Mouse (Mus musculus) forebrain, embryonic 11.5 days (tissue): ENCODE measurements around the gene Dguok. TPM values are rescaled to one million over a fixed set of nuclear protein-coding genes. Genes with fewer than 3 reads are reported as not detected.

Experiments used
- ATAC-seq: fragments of 200-750 bp; cut with Nextera tagmentation; replicated peaks from 2 replicates; pipeline ENCODE4 v1.8.0; 2017; ENCODE audit warnings: moderate TSS enrichment; ENCODE audit not compliant: low FRiP score
- DNase-seq: peaks from one replicate; pipeline ENCODE4 v3.0.0-alpha.2; 2017; ENCODE audit warnings: low spot score
- H3K27ac ChIP-seq: fragments of 300-500 bp; sonication (generic); 2 replicates; pipeline ENCODE4 v1.5.1; 2014; ENCODE audit warnings: low read depth, low read length
- H3K27me3 ChIP-seq: fragments of 300-500 bp; sonication (generic); 2 replicates; pipeline ENCODE4 v1.6.1; 2014; ENCODE audit warnings: mild to moderate bottlenecking, low read length, mixed read lengths; ENCODE audit not compliant: control insufficient read depth, insufficient read depth
- H3K36me3 ChIP-seq: fragments of 300-500 bp; sonication (generic); 2 replicates; pipeline ENCODE4 v1.6.1; 2014; ENCODE audit warnings: mild to moderate bottlenecking, low read length, moderate library complexity, mixed read lengths; ENCODE audit not compliant: control insufficient read depth, insufficient read depth
- H3K4me1 ChIP-seq: fragments of 300-500 bp; sonication (generic); replicated peaks from 2 replicates; pipeline ENCODE4 v1.6.1; 2014; ENCODE audit warnings: low read length, mixed read lengths; ENCODE audit not compliant: control insufficient read depth, insufficient read depth
- H3K4me2 ChIP-seq: fragments of 300-500 bp; sonication (generic); 2 replicates; pipeline ENCODE4 v1.6.1; 2014; ENCODE audit warnings: low read depth, mild to moderate bottlenecking, low read length, moderate library complexity, mixed read lengths; ENCODE audit not compliant: severe bottlenecking
- H3K4me3 ChIP-seq: fragments of 300-500 bp; sonication (generic); 2 replicates; pipeline ENCODE4 v1.5.1; 2014; ENCODE audit warnings: low read depth, low read length
- H3K9ac ChIP-seq: fragments of 300-500 bp; sonication (generic); 2 replicates; pipeline ENCODE4 v1.6.1; 2014; ENCODE audit warnings: low read length
- H3K9me3 ChIP-seq: fragments of 300-500 bp; sonication (generic); 2 replicates; pipeline ENCODE4 v1.6.1; 2016; ENCODE audit warnings: low read length, mixed read lengths; ENCODE audit not compliant: control insufficient read depth
- WGBS: fragments of 180-500 bp; shearing (Covaris S2); extraction: QIAGEN DNeasy Blood & Tissue Kit; methylation state at CpG from one replicate; pipeline ENCODE4 v1.1.7; 2014; 5-methylcytosine and 5-hydroxymethylcytosine counted together
- polyA plus RNA-seq: library from polyadenylated mRNA; unstranded; fragments of >200 nt; fragmentation: Nextera tagmentation; extraction: Ambion mirVana; gene quantifications from 2 replicates; pipeline ENCODE4 v1.2.1, GENCODE M21; 2014

Gene Dguok
- polyA plus RNA-seq, 1 experiment from 2014 or later, result 57.9 TPM

DNA sequence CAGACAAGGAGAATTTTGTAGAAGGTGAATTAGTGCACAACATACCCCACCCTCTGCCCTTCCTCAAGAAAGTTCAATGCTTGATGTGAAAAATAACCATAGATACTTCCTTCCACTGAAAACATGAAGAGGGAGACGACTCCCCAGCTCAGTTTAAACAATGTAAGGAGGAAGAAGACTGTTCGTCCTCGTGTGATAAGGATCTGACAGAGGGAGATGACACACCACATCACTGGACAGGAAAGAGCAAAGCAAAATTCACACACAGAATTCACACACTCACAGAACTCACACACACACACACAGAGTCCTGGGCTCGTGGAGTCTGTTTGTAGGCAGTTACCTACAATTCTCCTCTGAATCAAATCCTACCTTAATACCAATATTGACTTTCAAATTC, 16.1 kb downstream of the Dguok start:
- no peak overlapping the region for H3K4me2 ChIP-seq
- no peaks in the 10 kb centered on the region for H3K4me1 ChIP-seq
- no peak overlapping the region for H3K9ac ChIP-seq
- no peak overlapping the region for H3K4me3 ChIP-seq
- DNase-seq, result no peak
- no peaks in the 10 kb centered on the region for H3K27me3 ChIP-seq
- peaks cover 3% of the 10 kb centered on the region; the same call in 1 of the 2 replicates for H3K36me3 ChIP-seq
- H3K9me3 ChIP-seq, result no peaks in the 10 kb centered on the region
- H3K27ac ChIP-seq, result no peak overlapping the region
- ATAC-seq, result no peak
- WGBS, result 84% methylated on average over 4 of the region's 4 CpGs

DNA sequence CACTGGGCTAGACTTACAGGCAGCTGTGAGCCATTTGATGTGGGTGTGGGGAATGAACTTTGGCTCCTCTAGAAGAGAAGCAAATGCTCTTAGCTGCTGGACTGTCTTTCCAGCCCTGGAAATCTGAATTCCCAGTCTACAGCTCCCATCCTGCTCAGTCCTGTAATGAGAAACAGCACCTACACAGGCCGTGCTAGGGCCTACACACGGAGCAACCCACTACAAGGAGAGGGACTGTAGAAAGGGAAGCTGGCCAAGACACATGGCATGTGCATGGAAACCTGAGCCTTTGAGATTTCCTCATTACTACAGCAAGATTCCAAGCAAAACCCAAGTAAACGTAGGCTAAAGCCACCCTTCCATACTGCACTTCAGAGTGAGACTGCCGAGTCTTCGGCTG, 18.6 kb downstream of the Dguok start:
- Histone ChIP-seq H3K36me3 (peaks cover 3% of the 10 kb centered on the region; the same call in 1 of the 2 replicates), H3K9me3 (no peaks in the 10 kb centered on the region), H3K4me2 (no peak overlapping the region), H3K27me3 (no peaks in the 10 kb centered on the region), H3K9ac (no peak overlapping the region), H3K27ac (no peak overlapping the region), H3K4me3 (no peak overlapping the region), H3K4me1 (no peaks in the 10 kb centered on the region)
- WGBS, result 84% methylated on average over 5 of the region's 5 CpGs
- DNase-seq, result no peak
- no peak for ATAC-seq

DNA sequence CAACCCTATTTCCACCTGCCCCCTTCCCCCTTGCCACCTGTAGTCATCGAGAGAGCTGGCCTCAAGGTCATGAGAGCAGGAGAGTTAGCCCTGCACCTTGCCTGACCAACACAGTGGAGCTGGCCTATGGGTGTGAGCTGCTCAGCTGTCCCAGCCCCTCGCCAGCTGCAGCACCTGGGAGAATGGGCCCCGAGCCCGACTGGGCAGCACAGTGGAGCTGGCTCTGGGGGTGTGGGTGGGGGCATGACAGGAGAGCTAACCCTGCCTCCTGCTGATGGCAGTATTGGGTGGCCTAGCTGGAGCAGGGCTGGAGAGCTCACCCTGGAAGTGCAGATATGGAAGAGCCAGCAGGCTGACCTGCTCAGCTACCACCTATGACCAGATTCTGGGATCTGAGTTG, 19.5 kb downstream of the Dguok start:
- H3K4me2 ChIP-seq, result no peak overlapping the region
- no peaks in the 10 kb centered on the region for H3K9me3 ChIP-seq
- H3K4me3 ChIP-seq, result no peak overlapping the region
- peaks cover 3% of the 10 kb centered on the region; the same call in 1 of the 2 replicates for H3K36me3 ChIP-seq
- ATAC-seq (no peak), DNase-seq (no peak)
- H3K9ac ChIP-seq, result no peak overlapping the region
- H3K27ac ChIP-seq, result no peak overlapping the region
- no peaks in the 10 kb centered on the region for H3K27me3 ChIP-seq
- H3K4me1 ChIP-seq, result no peaks in the 10 kb centered on the region
- 83% methylated on average over 4 of the region's 4 CpGs for whole genome bisulfite sequencing

DNA sequence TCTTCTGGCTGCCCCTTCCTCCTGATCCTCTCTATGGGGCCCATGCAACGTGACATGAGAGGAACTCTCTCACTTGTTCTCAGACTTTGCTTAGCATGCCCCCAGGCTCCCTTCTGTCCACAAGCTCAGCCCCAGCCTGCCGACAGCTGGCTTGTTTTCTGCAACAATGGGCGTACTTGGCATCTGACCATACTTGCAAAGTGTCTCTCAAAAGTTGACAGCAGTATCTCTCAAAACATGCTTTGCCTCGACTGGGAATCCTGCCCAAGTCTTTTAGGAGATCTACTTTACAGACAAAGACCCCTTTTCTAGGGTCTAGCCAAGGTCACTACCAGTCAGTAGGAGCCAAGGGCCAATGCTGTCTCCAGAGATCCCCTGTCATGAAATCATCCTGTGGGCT, 20.9 kb downstream of the Dguok start:
- no peak overlapping the region for H3K27ac ChIP-seq
- no peak overlapping the region for H3K9ac ChIP-seq
- no peaks in the 10 kb centered on the region for H3K4me1 ChIP-seq
- no peak for DNase-seq
- 73% methylated on average over 4 of the region's 4 CpGs for WGBS
- H3K9me3 ChIP-seq, result no peaks in the 10 kb centered on the region
- H3K27me3 ChIP-seq, result no peaks in the 10 kb centered on the region
- peaks cover 3% of the 10 kb centered on the region; the same call in 1 of the 2 replicates for H3K36me3 ChIP-seq
- H3K4me2 ChIP-seq, result no peak overlapping the region
- H3K4me3 ChIP-seq, result no peak overlapping the region
- no peak for ATAC-seq

DNA sequence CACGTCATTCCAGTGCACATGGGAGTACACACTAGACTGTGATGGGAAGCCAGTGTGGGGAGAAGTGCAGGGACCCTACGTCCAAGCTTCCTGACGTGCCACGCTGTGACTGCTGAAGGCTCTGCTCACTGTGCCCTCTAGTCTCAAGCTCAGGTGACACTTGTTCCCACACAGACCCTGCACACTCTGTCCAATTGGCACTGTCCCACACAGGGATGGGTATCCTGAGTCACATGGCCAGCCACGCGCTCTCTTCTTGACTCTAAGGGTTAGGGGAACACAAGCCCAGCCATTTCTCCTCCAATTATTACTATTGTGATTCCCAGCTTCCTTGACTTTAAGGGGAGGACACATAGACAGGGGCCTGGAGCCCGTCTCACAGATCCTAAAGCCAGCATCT, 23.0 kb downstream of the Dguok start:
- H3K9ac ChIP-seq, result no peak overlapping the region
- H3K36me3 ChIP-seq, result peaks cover 5% of the 10 kb centered on the region; the same call in 1 of the 2 replicates
- no peaks in the 10 kb centered on the region for H3K9me3 ChIP-seq
- WGBS, result 96% methylated on average over 7 of the region's 7 CpGs
- no peak overlapping the region for H3K4me2 ChIP-seq
- ATAC-seq (no peak), DNase-seq (no peak)
- H3K27me3 ChIP-seq, result no peaks in the 10 kb centered on the region
- no peak overlapping the region for H3K4me3 ChIP-seq
- H3K27ac ChIP-seq, result no peak overlapping the region
- H3K4me1 ChIP-seq, result no peaks in the 10 kb centered on the region

DNA sequence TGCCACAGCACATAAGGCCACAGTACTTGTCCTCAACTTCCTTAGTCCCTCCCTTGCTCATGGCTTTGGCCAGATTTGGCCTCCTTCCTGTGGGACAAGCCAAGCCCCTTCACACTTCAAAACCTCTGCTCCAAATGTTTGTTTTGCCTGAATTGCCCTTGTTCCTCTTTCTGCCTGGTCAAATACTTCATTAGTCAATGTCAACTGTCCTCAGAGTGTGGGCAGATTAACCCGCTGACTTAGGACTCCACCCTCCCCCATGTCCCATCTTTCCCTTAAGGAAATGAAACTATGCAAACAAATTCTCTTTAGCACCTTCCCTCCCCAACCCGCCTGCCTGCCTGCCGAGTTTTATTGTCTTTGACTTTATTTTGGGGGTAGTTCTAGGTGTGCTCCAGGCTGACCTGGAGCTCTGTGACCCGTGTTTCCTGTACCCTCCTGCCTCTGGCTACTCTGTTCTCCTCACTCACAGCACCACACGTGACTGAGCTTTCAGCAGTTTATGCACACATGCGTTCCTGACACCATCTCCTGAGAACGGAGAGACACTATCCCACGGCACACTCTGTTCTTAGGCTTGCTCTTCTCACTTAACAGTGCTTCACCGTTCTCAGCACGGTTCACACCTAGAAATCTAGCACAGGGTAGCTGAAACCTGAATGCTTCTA, 24.2 kb downstream of the Dguok start:
- no peak overlapping the region for H3K27ac ChIP-seq
- 85% methylated on average over 10 of the region's 10 CpGs for WGBS
- no peak for ATAC-seq
- DNase-seq, result no peak
- H3K36me3 ChIP-seq, result peaks cover 5% of the 10 kb centered on the region; the same call in 1 of the 2 replicates
- no peaks in the 10 kb centered on the region for H3K27me3 ChIP-seq
- H3K4me1 ChIP-seq, result no peaks in the 10 kb centered on the region
- no peaks in the 10 kb centered on the region for H3K9me3 ChIP-seq
- no peak overlapping the region for H3K4me2 ChIP-seq
- no peak overlapping the region for H3K4me3 ChIP-seq
- H3K9ac ChIP-seq, result no peak overlapping the region

DNA sequence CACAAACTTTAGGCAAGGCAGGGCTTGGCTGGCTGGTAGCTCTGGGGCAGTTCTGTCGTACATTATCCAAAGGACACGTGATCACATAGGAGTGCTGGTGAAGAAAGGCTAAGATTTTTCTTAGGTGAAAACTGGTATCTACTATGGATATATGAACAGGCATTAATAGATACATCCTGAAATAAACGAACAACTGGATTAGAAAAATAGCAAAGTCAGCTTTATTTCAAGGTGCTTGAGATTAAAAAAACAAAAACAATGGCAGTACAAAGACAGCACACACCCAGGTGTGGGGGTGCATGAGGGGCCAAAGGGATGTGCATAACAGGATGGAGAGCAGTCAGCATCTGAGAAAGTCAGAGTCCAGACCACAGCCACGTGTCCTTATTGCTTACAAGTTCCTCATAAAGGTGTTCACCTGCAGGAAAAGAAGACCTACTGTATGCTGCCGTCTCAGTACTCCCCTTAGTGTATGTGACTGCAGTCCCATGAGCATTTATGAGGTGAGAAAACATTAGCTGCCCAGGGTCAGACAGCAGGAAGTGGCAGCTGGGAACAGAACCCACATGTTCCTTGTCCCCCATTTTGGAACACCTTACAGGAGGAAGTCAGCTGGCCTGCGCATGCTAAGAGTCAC, 26.6 kb downstream of the Dguok start:
- H3K4me2 ChIP-seq, result no peak overlapping the region
- no peak for DNase-seq
- H3K9me3 ChIP-seq, result no peaks in the 10 kb centered on the region
- H3K4me1 ChIP-seq, result no peaks in the 10 kb centered on the region
- WGBS, result 90% methylated on average over 6 of the region's 6 CpGs
- no peak overlapping the region for H3K4me3 ChIP-seq
- no peaks in the 10 kb centered on the region for H3K27me3 ChIP-seq
- peaks cover 5% of the 10 kb centered on the region; the same call in 1 of the 2 replicates for H3K36me3 ChIP-seq
- no peak overlapping the region for H3K9ac ChIP-seq
- ATAC-seq, result no peak
- H3K27ac ChIP-seq, result no peak overlapping the region

DNA sequence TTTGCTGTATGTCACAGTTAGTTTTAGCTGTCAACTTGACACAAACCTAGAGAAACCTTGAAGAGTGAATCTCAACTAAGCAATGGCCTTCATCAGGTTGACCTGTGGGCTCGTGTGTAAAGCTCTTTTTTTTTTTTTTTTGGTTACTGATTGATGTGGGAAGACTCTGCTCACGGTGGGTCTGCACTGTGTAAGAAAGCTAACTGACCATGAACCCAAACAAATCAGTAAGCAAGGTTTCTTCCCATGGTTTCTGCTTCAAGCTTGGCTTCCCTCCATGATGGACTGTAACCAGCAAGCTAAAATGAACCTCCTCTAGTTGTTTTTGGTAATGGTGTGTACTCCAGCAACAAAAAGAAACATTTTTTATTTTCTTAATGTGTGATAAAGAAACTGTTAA, 27.6 kb downstream of the Dguok start:
- Histone ChIP-seq H3K4me3 (no peak overlapping the region), H3K4me1 (no peaks in the 10 kb centered on the region), H3K27ac (no peak overlapping the region), H3K9ac (no peak overlapping the region), H3K36me3 (peaks cover 5% of the 10 kb centered on the region; the same call in 1 of the 2 replicates), H3K4me2 (no peak overlapping the region), H3K9me3 (no peaks in the 10 kb centered on the region), H3K27me3 (no peaks in the 10 kb centered on the region)
- WGBS, result 87% methylated on average over 2 of the region's 2 CpGs
- ATAC-seq, result no peak
- DNase-seq, result no peak

DNA sequence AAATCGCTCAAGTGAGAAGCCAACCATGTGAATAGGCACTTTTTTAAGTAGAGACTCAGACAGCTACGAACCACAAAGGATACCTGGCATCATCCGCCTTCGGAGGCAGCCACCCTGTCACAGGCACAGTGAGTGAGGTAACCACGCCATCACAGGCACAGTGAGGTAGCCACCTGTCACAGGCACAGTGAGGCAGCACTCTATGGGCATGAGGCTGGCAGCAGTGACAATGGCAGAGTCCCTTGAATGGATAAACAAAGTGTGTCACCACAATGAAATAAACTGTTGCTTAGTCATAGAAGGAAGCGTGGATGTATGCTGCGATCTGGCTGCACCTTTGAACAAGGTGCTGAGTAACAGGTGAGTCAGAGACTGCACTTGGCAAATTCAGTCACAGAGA, 28.1 kb downstream of the Dguok start:
- no peaks in the 10 kb centered on the region for H3K27me3 ChIP-seq

More for the DNA sequence above, 28.1 kb downstream of the Dguok start:
- Histone ChIP-seq H3K4me2 (no peak overlapping the region), H3K4me1 (no peaks in the 10 kb centered on the region), H3K9ac (no peak overlapping the region), H3K27ac (no peak overlapping the region), H3K4me3 (no peak overlapping the region), H3K36me3 (peaks cover 5% of the 10 kb centered on the region; the same call in 1 of the 2 replicates), H3K9me3 (no peaks in the 10 kb centered on the region)
- WGBS, result 93% methylated on average over 7 of the region's 7 CpGs
- ATAC-seq, result no peak
- DNase-seq, result no peak
